Mouse (Mus musculus) cerebellum, adult 2 months (tissue): Measurements from ENCODE around the gene Bcl9l. TPM values are rescaled to one million over a fixed set of nuclear protein-coding genes. Genes with fewer than 3 reads are reported as not detected.

Experiments
- DNase-seq, 2 experiments: peaks; one replicate each; pipeline ENCODE4 v3.0.0; 2021
- H3K27ac ChIP-seq: fragments of 200-500 bp; 2 replicates; pipeline ENCODE4 v1.5.1; 2012; ENCODE audit warnings: low read length, control low read depth, inconsistent platforms; ENCODE audit not compliant: insufficient read depth
- H3K27me3 ChIP-seq: fragments of 200-500 bp; 2 replicates; pipeline ENCODE4 v1.6.1; 2012; ENCODE audit warnings: inconsistent platforms, mild to moderate bottlenecking, low read length, moderate library complexity; ENCODE audit not compliant: control insufficient read depth, insufficient read depth
- H3K4me1 ChIP-seq: fragments of 200-500 bp; 2 replicates; pipeline ENCODE4 v1.6.1; 2011; ENCODE audit warnings: low read length; ENCODE audit not compliant: control insufficient read depth, insufficient read depth
- H3K4me3 ChIP-seq: fragments of 200-500 bp; replicated peaks from 2 replicates; pipeline ENCODE3; 2011; ENCODE audit warnings: mild to moderate bottlenecking, low read depth, low read length, control low read depth; ENCODE audit not compliant: insufficient read depth
- CTCF ChIP-seq: fragments of 200-500 bp; IDR thresholded peaks from 2 replicates; pipeline ENCODE4 v1.5.1; 2011; ENCODE audit warnings: low read depth, mild to moderate bottlenecking, control low read depth, low read length, moderate library complexity, borderline replicate concordance; ENCODE audit not compliant: insufficient read depth
- POLR2A ChIP-seq: fragments of 200-500 bp; IDR thresholded peaks from 2 replicates; pipeline ENCODE4 v1.6.1; 2011; ENCODE audit warnings: low read length, control low read depth, borderline replicate concordance; ENCODE audit not compliant: insufficient read depth
- WGBS: fragments of 180-500 bp; shearing (Covaris S2); methylation state at CpG from one replicate; pipeline ENCODE4 v1.1.7; 2018; 5-methylcytosine and 5-hydroxymethylcytosine counted together
- polyA plus RNA-seq: library from polyadenylated mRNA; depleted of rRNA; stranded (reverse); fragments of >200 nt; gene quantifications from 2 replicates; pipeline ENCODE4 v1.2.3, GENCODE M21; 2012; rRNA removed

Gene Bcl9l
- polyA plus RNA-seq, 1 experiment, result 22.3 TPM

DNA sequence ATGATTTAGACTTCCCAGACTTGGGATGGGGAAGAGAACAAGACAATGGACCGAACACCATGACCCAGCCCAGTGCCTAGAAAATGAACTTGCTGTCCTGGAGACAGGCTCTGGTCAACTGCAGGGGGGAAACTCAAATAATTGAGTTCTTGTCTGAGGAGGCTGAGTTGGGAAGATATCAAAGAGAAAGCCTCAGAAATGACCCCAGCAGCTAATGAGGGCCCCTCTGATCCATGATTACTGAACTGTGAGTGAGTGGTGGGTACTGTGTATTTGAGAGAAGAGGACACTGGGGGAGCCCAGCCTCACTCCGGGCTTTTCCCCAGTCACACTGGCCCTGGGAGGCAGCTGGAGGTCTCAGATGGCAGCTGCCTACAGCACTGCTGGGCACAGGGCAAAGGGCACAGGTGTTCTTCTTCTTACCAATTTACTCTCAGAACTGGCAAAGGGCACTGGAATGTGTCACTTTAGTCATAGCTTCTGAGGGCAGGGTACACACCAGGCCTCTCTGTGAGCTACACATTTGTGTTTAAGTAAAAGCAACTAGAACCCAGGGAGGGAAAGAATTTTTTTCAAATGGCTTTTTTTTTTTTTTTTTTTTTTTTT lies 57.3 kb downstream of the Bcl9l start:
- no peak for DNase-seq
- Histone ChIP-seq H3K27me3 (no peaks in the 10 kb centered on the region), H3K27ac (no peak overlapping the region), H3K4me1 (no peaks in the 10 kb centered on the region), H3K4me3 (no peak overlapping the region)
- WGBS, result 52% methylated on average over 2 of the region's 2 CpGs
- TF ChIP-seq POLR2A (no peak), CTCF (no peak)

DNA sequence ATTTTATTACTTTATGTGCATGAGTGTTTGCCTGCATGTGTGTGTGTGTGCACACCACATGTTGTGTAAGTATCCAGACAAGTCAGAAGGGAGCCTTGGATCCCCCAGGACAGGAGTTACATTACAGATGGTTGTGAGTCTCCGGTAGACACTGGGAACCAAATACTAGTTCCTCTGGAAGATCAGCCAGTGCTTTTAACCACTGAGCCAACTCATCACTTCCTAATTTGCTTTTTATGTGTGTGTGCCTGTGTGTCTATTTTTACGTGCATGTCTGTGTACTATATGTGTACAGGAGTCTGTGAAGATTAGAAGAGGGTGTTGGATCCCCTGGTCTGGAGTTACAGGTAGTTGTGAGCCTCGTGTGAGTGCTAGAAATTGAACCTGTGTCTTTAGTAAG lies 58.1 kb downstream of the Bcl9l start:
- H3K4me1 ChIP-seq, result no peaks in the 10 kb centered on the region
- no peak for DNase-seq
- no peak overlapping the region for H3K27ac ChIP-seq
- WGBS, result 81% methylated on average over 3 of the region's 3 CpGs
- H3K27me3 ChIP-seq, result no peaks in the 10 kb centered on the region
- no peak overlapping the region for H3K4me3 ChIP-seq
- TF ChIP-seq CTCF (no peak), POLR2A (no peak)

DNA sequence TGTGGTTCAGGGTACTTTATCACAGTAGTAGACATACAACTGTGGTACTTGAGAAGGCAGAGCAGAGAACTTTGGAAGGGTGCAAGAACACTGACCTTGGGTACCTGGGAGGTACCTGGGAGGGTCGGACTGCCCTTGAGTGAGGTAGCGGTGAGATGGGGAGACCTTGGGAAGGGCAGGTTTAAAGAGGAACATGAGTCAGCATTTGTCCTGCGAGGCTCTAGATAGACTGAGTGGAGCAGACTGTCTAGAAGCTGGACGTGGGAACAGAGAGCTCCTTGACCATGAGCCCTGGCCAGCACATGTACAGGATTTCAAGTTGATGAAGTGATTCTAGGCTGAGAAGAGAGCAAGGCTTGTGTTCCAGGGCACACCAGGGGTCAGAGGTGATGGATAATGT lies 59.7 kb downstream of the Bcl9l start:
- 87% methylated on average over 4 of the region's 4 CpGs for WGBS
- no peak overlapping the region for H3K27ac ChIP-seq
- TF ChIP-seq POLR2A, result no peak
- TF ChIP-seq CTCF, result no peak
- H3K4me1 ChIP-seq, result no peaks in the 10 kb centered on the region
- H3K4me3 ChIP-seq, result no peak overlapping the region
- no peak for DNase-seq
- no peaks in the 10 kb centered on the region for H3K27me3 ChIP-seq

DNA sequence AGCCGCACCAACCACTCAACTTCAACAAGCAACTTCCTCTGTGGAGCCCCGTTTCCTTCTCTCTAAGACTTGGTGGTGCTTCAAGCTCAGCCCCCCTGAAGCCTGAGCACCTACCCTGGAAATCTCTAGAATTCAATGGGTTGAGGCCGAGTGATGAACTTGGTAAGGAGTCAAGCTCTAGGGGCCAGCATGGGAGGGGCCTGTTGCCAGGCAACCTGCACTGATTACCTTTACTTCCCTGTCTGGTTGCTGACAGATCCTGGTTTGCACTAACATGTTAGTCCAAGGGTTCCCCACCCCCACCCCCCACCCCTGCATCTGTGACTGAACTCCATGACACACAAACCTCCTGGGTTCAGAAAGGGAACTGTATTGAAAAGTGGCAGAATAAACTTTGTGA lies 62.4 kb downstream of the Bcl9l start:
- TF ChIP-seq CTCF (no peak), POLR2A (no peak)
- WGBS, result 85% methylated on average over 3 of the region's 3 CpGs
- no peaks in the 10 kb centered on the region for H3K4me1 ChIP-seq
- DNase-seq, result no peak
- H3K27ac ChIP-seq, result no peak overlapping the region
- H3K4me3 ChIP-seq, result no peak overlapping the region
- no peaks in the 10 kb centered on the region for H3K27me3 ChIP-seq

DNA sequence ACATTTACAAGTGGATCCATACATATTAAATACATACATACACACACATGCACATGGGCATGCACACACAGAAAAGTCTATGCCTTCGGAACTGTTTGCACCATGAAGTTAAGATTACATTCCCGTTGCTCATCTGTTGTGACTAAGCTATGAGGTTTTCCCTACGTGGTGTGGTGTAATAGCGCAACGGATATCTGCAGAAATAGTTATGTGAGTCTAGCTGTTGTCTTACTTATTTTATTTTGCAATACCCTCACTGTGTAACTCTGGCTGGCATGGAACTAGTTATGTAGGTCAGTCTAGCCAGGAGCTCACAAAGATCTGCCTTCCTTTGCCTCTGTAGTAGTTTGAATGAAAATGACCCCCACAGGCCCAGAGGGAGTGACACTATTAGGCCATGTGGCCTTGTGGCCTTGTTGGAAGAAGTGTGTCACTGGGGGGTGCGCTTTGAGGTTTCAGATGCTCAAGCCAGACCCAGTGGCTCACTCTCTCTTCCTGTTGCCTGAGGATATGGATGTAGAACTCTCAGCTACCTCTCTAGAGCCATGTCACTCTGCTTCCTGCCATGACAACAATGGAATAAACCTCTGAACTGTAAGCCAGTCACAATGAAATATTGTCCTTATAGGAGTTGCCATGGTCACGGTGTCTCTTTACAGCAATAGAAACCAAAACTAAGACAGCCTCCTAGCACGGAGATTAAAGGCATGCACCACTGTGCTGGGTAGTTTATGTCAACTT lies 66.0 kb downstream of the Bcl9l start:
- Histone ChIP-seq H3K4me1 (no peaks in the 10 kb centered on the region), H3K4me3 (no peak overlapping the region), H3K27me3 (no peaks in the 10 kb centered on the region), H3K27ac (no peak overlapping the region)
- no peak for TF ChIP-seq CTCF
- DNase-seq, result no peak
- 92% methylated on average over 8 of the region's 8 CpGs for WGBS

DNA sequence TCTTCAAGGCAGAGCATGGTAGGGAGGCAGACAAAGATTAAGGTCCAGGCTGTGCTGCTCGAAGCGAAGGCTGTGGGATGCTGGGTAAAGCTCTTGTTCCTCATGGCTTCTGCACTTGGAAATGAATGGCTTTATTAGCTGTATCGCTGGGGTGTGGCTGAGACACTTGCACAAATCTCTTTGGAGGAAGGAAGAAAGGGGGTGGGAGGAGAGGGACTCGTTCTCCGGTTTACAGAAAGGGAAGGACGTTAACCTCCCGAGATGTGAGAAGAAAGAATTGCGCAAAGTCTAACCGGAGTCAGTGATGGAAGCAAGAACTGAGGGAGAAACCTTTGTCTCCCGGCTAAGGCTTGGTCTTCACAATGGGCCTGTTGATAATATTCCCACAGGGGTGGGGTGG lies 68.5 kb downstream of the Bcl9l start:
- TF ChIP-seq CTCF (no peak), POLR2A (no peak)
- Histone ChIP-seq H3K4me3 (no peak overlapping the region), H3K4me1 (no peaks in the 10 kb centered on the region), H3K27me3 (no peaks in the 10 kb centered on the region), H3K27ac (no peak overlapping the region)
- DNase-seq, result no peak
- 89% methylated on average over 10 of the region's 10 CpGs for WGBS

DNA sequence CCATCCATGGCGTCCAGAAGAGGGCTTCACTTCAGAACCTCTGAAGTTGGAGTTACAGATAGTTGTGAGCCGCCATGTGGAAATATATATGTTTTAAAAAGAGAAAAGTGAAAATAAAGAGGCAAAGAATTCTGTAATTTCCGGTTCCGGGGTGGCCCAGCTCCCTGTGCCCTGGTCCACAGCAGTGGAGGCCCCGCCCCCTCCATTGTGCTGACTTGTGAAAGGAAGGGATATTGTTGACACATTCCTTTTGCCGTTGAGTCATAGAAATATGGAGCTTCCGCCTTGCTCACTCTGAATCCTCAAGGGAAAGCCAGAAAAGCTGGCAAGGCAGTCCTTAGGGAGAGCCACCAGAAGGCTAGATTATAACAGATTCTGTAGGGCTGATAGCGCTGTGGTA lies 69.5 kb downstream of the Bcl9l start:
- TF ChIP-seq CTCF (no peak), POLR2A (no peak)
- no peak overlapping the region for H3K27ac ChIP-seq
- H3K4me1 ChIP-seq, result no peaks in the 10 kb centered on the region
- H3K4me3 ChIP-seq, result no peak overlapping the region
- 78% methylated on average over 8 of the region's 8 CpGs for WGBS
- no peak for DNase-seq
- H3K27me3 ChIP-seq, result no peaks in the 10 kb centered on the region

Other genes with a start within 250 kb of the Bcl9l start
- gene Cbl, start 248.8 kb upstream of the Bcl9l start, polyA plus RNA-seq, result 14.5 and 15.3 TPM in 2 replicates
- 3.7 and 7.0 TPM in 2 replicates for gene Ccdc153, start 242.1 kb upstream of the Bcl9l start, polyA plus RNA-seq
- gene Pdzd3, start 231.4 kb upstream of the Bcl9l start, polyA plus RNA-seq, result 0.08 and 0.19 TPM in 2 replicates
- 7.9 and 9.9 TPM in 2 replicates for gene Nlrx1, start 214.2 kb upstream of the Bcl9l start, polyA plus RNA-seq
- 105 and 120 TPM in 2 replicates for gene Abcg4, start 194.2 kb upstream of the Bcl9l start, polyA plus RNA-seq
- gene Hinfp, start 177.2 kb upstream of the Bcl9l start, polyA plus RNA-seq, result 35.8 and 36.0 TPM in 2 replicates
- 112 and 113 TPM in 2 replicates for gene C2cd2l, start 162.5 kb upstream of the Bcl9l start, polyA plus RNA-seq
- gene Dpagt1, start 156.8 kb upstream of the Bcl9l start, polyA plus RNA-seq, result 23.5 and 23.6 TPM in 2 replicates
- 63.1 and 63.5 TPM in 2 replicates for gene H2afx, start 148.1 kb upstream of the Bcl9l start, polyA plus RNA-seq
- gene Hmbs, start 138.6 kb upstream of the Bcl9l start, polyA plus RNA-seq, result 32.2 and 35.4 TPM in 2 replicates
- gene Vps11, start 121.2 kb upstream of the Bcl9l start, polyA plus RNA-seq, result 58.4 and 60.9 TPM in 2 replicates
- 53.2 and 55.0 TPM in 2 replicates for gene Hyou1, start 103.3 kb upstream of the Bcl9l start, polyA plus RNA-seq
- 49.8 and 52.2 TPM in 2 replicates for gene Slc37a4, start 86.0 kb upstream of the Bcl9l start, polyA plus RNA-seq
- gene Rps25, start 75.7 kb upstream of the Bcl9l start, polyA plus RNA-seq, result 434 and 456 TPM in 2 replicates
- 97.9 and 103 TPM in 2 replicates for gene Trappc4, start 75.2 kb upstream of the Bcl9l start, polyA plus RNA-seq
- gene Ccdc84, start 64.3 kb upstream of the Bcl9l start, polyA plus RNA-seq, result 50.1 and 53.2 TPM in 2 replicates
- gene Foxr1, start 41.7 kb upstream of the Bcl9l start, polyA plus RNA-seq, result not detected in 2 replicates
- gene Upk2, start 27.8 kb upstream of the Bcl9l start, polyA plus RNA-seq, result 0.13 TPM in 1 of 2 replicates, not detected in the other
- 0.08 and 0.20 TPM in 2 replicates for gene Cxcr5, start 79.1 kb downstream of the Bcl9l start, polyA plus RNA-seq
- gene Ddx6, start 122.1 kb downstream of the Bcl9l start, polyA plus RNA-seq, result 41.8 TPM in 2 replicates
- not detected in 2 replicates for gene Treh, start 190.4 kb downstream of the Bcl9l start, polyA plus RNA-seq